Mouse (Mus musculus): ENCODE results near the gene Fgfr1op.

- no peak for TF ChIP-seq CTCF (conservative IDR thresholded peaks at IDR 0.05; ENCODE audit: insufficient read depth, insufficient read length, low read depth, low read length)
- TF ChIP-seq POLR2A (IDR thresholded peaks at IDR 0.05; ENCODE audit: low read depth, low read length) = no peak
Measured at GRCm38 (mm10) chr17:8193678-8194077, 28.4 kb downstream of the Fgfr1op start.
